Mouse (Mus musculus) intestine, embryonic 14.5 days (tissue): ENCODE data around the gene Itprip. TPM values are rescaled to one million over a fixed set of nuclear protein-coding genes. Genes with fewer than 3 reads are reported as not detected.

Experiments
- ATAC-seq: fragments of 200-750 bp; cut with Nextera tagmentation; replicated peaks from 2 replicates; pipeline ENCODE4 v1.8.0; 2017; ENCODE audit warnings: low read depth, moderate number of reproducible peaks, moderate TSS enrichment, moderate library complexity; ENCODE audit not compliant: low FRiP score, low TSS enrichment
- DNase-seq: peaks from one replicate; pipeline ENCODE4 v3.0.0-alpha.2; 2018; ENCODE audit warnings: low spot score
- H3K27ac ChIP-seq: fragments of 300-500 bp; sonication (generic); 2 replicates; pipeline ENCODE4 v1.5.1; 2014; ENCODE audit warnings: low read depth, mild to moderate bottlenecking, control low read depth
- H3K27me3 ChIP-seq: fragments of 300-500 bp; sonication (generic); replicated peaks from 2 replicates; pipeline ENCODE4 v1.6.1; 2014; ENCODE audit warnings: low read length, control low read depth; ENCODE audit not compliant: control insufficient read depth, insufficient read depth
- H3K36me3 ChIP-seq: fragments of 300-500 bp; sonication (generic); 2 replicates; pipeline ENCODE4 v1.6.1; 2014; ENCODE audit warnings: low read length, control low read depth; ENCODE audit not compliant: control insufficient read depth, insufficient read depth
- H3K4me1 ChIP-seq: fragments of 300-500 bp; sonication (generic); replicated peaks from 2 replicates; pipeline ENCODE4 v1.6.1; 2014; ENCODE audit warnings: low read length, control low read depth, mixed read lengths; ENCODE audit not compliant: control insufficient read depth, insufficient read depth
- H3K4me2 ChIP-seq: fragments of 300-500 bp; sonication (generic); 2 replicates; pipeline ENCODE4 v1.6.1; 2014; ENCODE audit warnings: low read length
- H3K4me3 ChIP-seq: fragments of 300-500 bp; sonication (generic); 2 replicates; pipeline ENCODE4 v1.5.1; 2014; ENCODE audit warnings: low read depth, low read length, control low read depth, mixed read lengths
- H3K9ac ChIP-seq: fragments of 300-500 bp; sonication (generic); 2 replicates; pipeline ENCODE4 v1.6.1; 2014; ENCODE audit warnings: mild to moderate bottlenecking, low read length
- H3K9me3 ChIP-seq: fragments of 300-500 bp; sonication (generic); 2 replicates; pipeline ENCODE4 v1.6.1; 2016; ENCODE audit warnings: low read length, control low read depth; ENCODE audit not compliant: control insufficient read depth
- WGBS: fragments of 180-500 bp; shearing (Covaris S2); extraction: QIAGEN DNeasy Blood & Tissue Kit; methylation state at CpG from one replicate; pipeline ENCODE4 v1.1.7; 2014; 5-methylcytosine and 5-hydroxymethylcytosine counted together
- polyA plus RNA-seq: library from polyadenylated mRNA; unstranded; fragments of >200 nt; fragmentation: Nextera tagmentation; extraction: Ambion mirVana; gene quantifications from 2 replicates; pipeline ENCODE4 v1.2.1, GENCODE M21; 2014

Itprip gene
- polyA plus RNA-seq, 1 experiment from 2014 or later, result 9.9 TPM

DNA sequence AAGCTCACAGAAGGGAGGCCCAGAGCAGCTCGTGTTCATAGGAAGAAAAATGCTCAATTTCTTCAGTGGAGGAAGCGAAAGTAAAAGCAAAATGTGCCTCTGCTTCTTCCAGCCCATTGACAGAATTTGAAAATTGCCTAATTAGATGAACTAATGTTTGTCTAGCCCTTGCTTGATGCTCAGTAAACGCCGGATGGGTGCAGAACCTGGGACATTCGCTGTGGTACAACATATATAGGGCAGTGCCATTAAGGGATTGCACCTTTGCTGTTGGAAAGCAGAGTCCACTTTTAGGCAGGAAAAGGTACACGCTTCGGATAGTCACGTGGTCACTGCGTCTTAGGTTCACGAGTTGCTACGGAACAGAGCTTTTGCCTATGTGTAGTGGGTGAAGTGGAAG, 17.4 kb upstream of the Itprip start:
- Histone ChIP-seq H3K4me2 (no peak overlapping the region), H3K4me3 (no peak overlapping the region), H3K36me3 (no peaks in the 10 kb centered on the region), H3K9me3 (no peaks in the 10 kb centered on the region), H3K9ac (no peak overlapping the region), H3K4me1 (peaks cover 6% of the 10 kb centered on the region; the same call in 1 of the 2 replicates), H3K27me3 (peaks cover 12% of the 10 kb centered on the region), H3K27ac (no peak overlapping the region)
- no peak for ATAC-seq
- DNase-seq, result no peak
- 84% methylated on average over 11 of the region's 11 CpGs for WGBS

- Histone ChIP-seq H3K27ac (no peak overlapping the region), H3K27me3 (peaks cover 12% of the 10 kb centered on the region), H3K4me2 (no peak overlapping the region), H3K9ac (no peak overlapping the region), H3K4me1 (peaks cover 6% of the 10 kb centered on the region; the same call in 1 of the 2 replicates), H3K36me3 (no peaks in the 10 kb centered on the region), H3K4me3 (no peak overlapping the region), H3K9me3 (no peaks in the 10 kb centered on the region)
- ATAC-seq (no peak), DNase-seq (no peak)
- WGBS, result 81% methylated on average over 6 of the region's 6 CpGs
These were observed 16.4 kb upstream of the Itprip start for GRCm38 (mm10) chr19:47935530-47935929.

DNA sequence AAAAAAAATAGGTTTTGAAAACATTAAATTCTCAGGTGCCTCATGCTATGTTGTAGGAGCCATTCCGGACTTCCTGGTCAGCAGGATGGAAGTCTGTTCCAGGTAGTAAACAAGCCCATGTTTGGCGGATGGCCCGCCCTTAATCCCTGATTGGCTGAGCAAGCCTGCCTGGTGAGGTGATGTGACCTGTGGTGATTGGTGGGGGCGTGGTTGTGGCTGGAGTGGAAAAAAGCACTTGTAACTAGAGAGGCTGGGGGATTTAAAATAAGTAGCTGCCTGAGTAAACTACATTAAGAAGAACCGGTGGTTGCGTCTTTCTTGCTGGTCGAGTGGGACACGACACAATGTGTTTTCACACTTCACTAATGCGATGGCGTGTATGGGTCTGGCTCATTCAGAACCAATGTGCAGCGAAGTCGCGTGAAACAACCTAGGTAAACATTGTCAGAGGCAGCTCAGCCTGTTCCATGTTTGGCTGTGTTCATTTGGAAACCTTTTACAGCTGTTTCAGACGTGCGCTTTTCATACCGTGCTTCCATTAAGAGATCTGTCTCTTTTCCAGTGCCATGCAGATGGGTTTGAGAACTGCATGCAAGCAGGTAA, 15.6 kb upstream of the Itprip start:
- H3K4me1 ChIP-seq, result peaks cover 6% of the 10 kb centered on the region; the same call in 1 of the 2 replicates
- H3K9ac ChIP-seq, result no peak overlapping the region
- no peaks in the 10 kb centered on the region for H3K9me3 ChIP-seq
- H3K4me3 ChIP-seq, result no peak overlapping the region
- DNase-seq, result no peak
- peaks cover 9% of the 10 kb centered on the region for H3K27me3 ChIP-seq
- 63% methylated on average over 16 of the region's 16 CpGs for WGBS
- no peak overlapping the region for H3K4me2 ChIP-seq
- H3K36me3 ChIP-seq, result no peaks in the 10 kb centered on the region
- H3K27ac ChIP-seq, result no peak overlapping the region
- ATAC-seq, result no peak

DNA sequence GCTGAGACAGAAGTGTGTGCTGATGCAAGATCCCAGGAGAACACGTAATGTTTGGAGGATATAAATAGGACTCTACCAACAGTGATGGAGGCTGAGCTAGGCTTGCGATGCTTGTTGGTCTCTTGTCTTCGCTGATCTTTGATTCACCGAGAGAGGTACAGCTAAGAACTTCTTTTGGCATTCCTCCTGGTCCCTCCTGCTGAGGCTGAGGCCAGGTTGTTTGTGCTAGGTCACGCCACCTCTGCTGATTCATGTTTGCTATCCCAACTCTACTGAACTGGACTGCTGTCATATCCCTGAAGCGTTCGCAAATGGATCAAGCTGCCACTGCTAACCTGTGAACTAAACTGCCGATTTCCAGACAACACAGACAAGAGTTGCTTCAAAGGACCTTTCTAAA, 15.0 kb upstream of the Itprip start:
- DNase-seq (no peak), ATAC-seq (no peak)
- no peak overlapping the region for H3K4me3 ChIP-seq
- H3K9me3 ChIP-seq, result no peaks in the 10 kb centered on the region
- H3K27ac ChIP-seq, result no peak overlapping the region
- peaks cover 9% of the 10 kb centered on the region for H3K27me3 ChIP-seq
- 96% methylated on average over 8 of the region's 8 CpGs for WGBS
- no peak overlapping the region for H3K4me2 ChIP-seq
- H3K4me1 ChIP-seq, result peaks cover 6% of the 10 kb centered on the region; the same call in 1 of the 2 replicates
- H3K36me3 ChIP-seq, result no peaks in the 10 kb centered on the region
- no peak overlapping the region for H3K9ac ChIP-seq

- H3K9ac ChIP-seq, result no peak overlapping the region
- ATAC-seq, result peak; percentile 57
- 43% methylated on average over 7 of the region's 7 CpGs for WGBS
- no peak overlapping the region for H3K4me3 ChIP-seq
- no peak for DNase-seq
- H3K4me2 ChIP-seq, result no peak overlapping the region
- H3K27ac ChIP-seq, result no peak overlapping the region
- no peaks in the 10 kb centered on the region for H3K36me3 ChIP-seq
- no peaks in the 10 kb centered on the region for H3K9me3 ChIP-seq
- H3K4me1 ChIP-seq, result no peaks in the 10 kb centered on the region
- H3K27me3 ChIP-seq, result no peaks in the 10 kb centered on the region
These were observed 13.0 kb upstream of the Itprip start for GRCm38 (mm10) chr19:47931982-47932638.

DNA sequence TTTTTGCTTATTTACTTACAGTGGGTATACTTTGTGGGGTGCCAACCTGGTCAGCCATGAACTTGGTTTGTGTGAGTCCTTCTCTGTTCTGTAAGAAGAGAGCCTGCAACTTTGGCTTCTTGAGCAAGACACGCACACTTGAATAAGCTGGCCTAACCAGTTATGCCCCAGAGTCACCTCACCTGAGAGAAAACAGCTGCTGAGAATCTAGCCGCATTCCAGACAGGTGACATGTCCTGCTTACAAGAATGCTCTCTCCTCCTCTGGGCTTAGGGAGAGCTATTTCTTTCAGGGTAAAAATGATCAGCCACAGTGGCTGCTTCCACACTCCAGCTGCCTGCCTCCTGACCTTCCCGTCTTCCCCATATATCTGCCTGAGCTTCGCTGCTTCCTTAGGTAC, 9.9 kb upstream of the Itprip start:
- Histone ChIP-seq H3K4me3 (no peak overlapping the region), H3K9me3 (no peaks in the 10 kb centered on the region), H3K27ac (no peak overlapping the region), H3K36me3 (no peaks in the 10 kb centered on the region), H3K9ac (no peak overlapping the region), H3K4me1 (no peaks in the 10 kb centered on the region), H3K4me2 (no peak overlapping the region), H3K27me3 (no peaks in the 10 kb centered on the region)
- 66% methylated on average over 4 of the region's 4 CpGs for WGBS
- DNase-seq (no peak), ATAC-seq (no peak)

- WGBS, result 87% methylated on average over 2 of the region's 2 CpGs
- no peaks in the 10 kb centered on the region for H3K36me3 ChIP-seq
- no peak overlapping the region for H3K4me3 ChIP-seq
- H3K4me1 ChIP-seq, result no peaks in the 10 kb centered on the region
- no peaks in the 10 kb centered on the region for H3K9me3 ChIP-seq
- no peak overlapping the region for H3K27ac ChIP-seq
- H3K4me2 ChIP-seq, result no peak overlapping the region
- no peaks in the 10 kb centered on the region for H3K27me3 ChIP-seq
- ATAC-seq, result no peak
- H3K9ac ChIP-seq, result no peak overlapping the region
- no peak for DNase-seq
These were observed 7.9 kb upstream of the Itprip start for GRCm38 (mm10) chr19:47927032-47927431.

DNA sequence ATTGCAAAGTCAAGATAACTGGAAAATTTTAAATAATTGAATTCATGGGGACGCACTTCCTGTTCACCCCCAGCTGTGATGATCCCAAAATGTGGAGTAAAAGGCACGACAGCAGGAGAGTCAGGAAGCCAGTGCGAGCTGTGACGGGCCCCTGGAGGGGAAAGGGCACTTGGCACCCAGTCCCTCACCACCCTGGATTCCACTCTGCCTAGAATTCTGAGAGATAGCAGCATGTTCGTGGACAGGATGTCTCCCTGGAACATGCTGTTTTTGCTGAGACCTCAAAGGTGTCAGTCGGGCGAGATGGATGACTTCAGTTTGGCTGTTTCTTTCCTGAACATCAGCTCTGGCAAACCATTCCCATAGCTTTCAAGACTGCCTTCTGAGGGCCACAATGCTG, 6.7 kb upstream of the Itprip start:
- Histone ChIP-seq H3K9me3 (no peaks in the 10 kb centered on the region), H3K27me3 (no peaks in the 10 kb centered on the region), H3K4me3 (no peak overlapping the region), H3K27ac (no peak overlapping the region), H3K4me2 (no peak overlapping the region), H3K36me3 (no peaks in the 10 kb centered on the region), H3K9ac (no peak overlapping the region), H3K4me1 (no peaks in the 10 kb centered on the region)
- 75% methylated on average over 7 of the region's 7 CpGs for WGBS
- ATAC-seq, result no peak
- no peak for DNase-seq

GRCm38 (mm10) chr19:47919966-47920375, 872 bp upstream of the Itprip start:
- peak overlapping the region; percentile 79 for H3K9ac ChIP-seq
- H3K36me3 ChIP-seq, result no peaks in the 10 kb centered on the region
- no peaks in the 10 kb centered on the region for H3K9me3 ChIP-seq
- H3K4me2 ChIP-seq, result peak overlapping the region; percentile 62
- H3K27me3 ChIP-seq, result no peaks in the 10 kb centered on the region
- DNase-seq (peak; percentile 80), ATAC-seq (no peak)
- H3K4me1 ChIP-seq, result peaks cover 21% of the 10 kb centered on the region
- H3K27ac ChIP-seq, result peak overlapping the region; percentile 97
- H3K4me3 ChIP-seq, result peak overlapping the region; percentile 85
- WGBS, result 1% methylated on average over 8 of the region's 8 CpGs
